Mouse (Mus musculus) embryo, embryonic 10.5 days (tissue): Measurements from ENCODE around the gene Kif26a.

Experiments
- DNase-seq: peaks from one replicate; pipeline ENCODE4 v3.0.0-alpha.2; 2015; ENCODE audit warnings: low spot score

The Kif26a gene

DNA sequence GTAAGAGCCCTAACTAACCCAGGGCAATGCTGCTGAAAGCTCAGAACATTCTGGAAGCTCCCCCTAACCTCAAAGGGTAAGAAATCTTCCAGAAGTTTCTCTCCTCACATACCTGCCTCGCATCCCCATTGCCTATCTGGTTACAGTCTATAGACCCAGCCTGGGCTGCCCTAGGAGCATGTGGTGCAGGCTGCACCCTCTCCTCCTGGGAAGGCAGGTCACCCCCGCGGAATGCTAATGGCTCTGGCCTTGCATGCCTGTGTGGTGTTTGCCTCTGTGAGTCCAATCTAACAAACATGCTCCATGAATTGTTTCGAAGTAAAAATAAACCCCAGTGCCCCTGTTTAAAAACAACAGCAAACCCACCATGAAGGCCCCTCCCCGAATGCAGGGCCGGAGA, 75.3 kb downstream of the Kif26a start:
- no peak for DNase-seq

DNA sequence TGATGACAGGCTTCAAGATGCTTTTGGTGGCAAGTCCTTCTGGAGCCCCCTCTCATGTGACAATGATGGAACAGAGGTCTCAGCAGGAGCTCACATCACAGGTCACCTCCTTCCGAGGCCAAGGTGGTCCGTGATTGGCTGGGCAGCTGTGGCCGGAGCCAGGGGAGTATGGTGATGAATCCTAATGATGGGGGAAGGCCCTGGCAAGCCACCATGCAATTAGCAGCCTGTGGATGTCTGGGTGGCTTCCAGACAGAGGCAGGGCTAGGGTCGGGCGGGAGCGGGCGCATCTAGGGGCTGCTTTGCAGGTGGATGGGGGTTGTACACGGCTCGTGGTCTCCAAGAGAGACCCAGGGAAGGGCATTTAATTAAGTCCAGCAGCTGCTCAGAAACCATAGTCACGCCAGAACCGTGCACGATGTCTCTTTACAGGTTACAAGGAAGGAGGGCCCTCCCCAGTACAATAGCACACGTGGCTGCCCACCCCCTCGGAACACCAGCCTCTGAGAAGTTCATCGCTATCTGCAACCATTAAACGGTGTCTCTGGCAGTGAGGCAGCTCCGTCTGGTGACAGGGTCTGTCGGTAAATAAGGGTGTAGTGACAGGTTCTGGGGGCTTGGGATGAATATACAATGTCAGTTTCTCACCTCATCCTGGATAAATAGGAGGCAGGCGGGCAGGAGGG, 75.9 kb downstream of the Kif26a start:
- peak; percentile 78 for DNase-seq

DNA sequence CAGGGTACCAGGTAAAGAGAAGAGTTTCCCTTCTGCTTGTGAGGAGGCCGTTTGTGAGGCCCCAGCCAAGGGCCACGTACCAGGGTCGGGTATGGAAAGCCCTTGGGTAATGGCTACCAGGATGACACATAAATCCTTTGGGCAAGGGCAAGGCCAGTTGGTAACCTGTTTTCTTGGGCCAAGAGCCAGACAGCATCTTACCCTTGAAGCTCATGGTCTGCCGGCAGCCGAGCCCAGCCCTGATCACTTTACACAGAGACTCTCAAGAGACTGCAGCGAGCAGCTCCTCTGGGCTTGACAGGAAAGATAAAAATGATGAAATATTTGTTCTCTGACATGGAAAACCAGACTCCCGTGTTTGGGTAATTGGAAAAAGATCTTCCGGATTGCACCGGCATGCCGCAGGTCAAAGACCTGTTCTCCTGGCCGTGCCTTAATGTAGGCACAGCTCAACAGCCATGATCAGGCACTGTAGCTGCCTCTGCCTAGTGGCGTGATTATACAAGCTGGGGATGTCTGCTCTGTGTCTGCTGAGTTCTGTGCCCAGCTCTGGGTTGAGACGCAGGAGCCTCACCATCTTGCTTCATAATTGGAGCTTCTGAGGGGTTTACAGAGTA, 77.8 kb downstream of the Kif26a start:
- no peak for DNase-seq

DNA sequence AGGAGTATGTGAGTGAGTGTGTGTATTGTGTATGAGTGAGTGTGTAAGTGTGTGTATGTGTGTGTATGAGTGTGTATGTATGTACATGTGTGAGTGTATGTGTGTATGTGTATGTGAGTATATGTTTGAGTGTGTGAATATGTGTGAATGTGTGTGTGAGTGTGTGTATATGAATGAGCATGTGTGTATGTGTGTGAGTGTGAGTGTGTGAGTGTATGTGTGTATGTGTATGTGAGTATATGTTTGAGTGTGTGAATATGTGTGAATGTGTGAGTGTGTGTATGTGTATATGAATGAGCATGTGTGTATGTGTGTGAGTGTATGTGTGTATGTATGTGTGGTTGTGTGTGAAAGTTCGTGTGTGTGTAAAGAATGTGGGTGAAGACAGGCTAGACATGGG, 80.2 kb downstream of the Kif26a start:
- DNase-seq: no peak

DNA sequence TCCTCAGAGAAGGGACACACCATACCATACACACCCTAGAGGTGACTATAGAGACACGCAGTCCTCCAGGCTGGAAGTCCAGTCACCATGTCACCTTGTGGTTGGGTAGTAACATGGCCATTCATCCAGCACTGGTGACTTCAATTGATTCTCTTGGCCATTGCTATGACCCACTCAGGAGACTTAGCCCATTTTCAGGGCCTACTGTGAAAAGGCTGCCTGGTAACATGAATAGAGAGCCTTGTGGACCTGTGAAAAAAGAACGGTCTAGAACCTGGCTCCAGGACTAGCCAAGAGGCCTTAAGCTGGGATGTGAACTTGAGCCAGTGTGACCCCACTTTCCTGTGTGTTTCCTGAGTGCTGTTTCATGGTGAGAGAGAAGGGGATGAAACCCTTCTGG, 80.6 kb downstream of the Kif26a start:
- no peak for DNase-seq

DNA sequence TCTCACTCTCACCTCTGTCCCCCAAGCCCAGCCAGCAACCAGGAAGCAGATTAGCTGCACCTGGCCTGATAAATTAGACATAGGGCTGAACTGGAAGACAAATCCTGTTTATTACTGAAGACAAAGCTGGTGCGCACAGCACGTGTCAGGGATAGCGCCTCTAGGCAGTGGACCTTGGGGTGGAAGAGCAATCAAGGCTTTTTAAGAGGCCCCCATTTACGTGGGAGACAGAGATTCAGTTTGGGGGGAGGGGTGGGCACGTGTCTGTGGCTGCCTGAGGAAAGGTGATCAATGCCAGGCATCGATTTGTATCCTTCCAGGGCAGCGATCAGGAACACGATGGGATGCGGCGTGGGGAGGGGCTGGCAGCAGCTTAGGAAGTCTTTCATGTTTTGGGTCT, 83.1 kb downstream of the Kif26a start:
- no peak for DNase-seq

DNA sequence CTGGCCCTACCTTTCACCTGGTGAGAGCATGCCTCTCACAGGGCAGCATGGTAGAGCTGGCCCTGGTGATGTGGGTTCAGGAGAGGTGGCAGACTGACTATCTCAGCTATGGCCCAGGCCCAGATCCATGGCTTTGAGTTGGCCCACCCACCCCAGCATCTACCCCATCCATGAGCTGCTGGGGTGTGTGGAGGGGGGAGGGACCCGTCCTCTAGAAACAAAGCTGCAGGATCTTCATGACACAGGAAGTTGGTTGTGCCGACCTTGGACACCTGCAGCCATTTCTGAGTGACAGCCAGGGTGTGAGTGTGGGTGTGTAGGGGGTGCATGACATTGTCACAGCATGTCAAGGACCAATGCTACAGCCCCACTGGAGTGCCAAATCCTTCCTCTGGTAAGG, 84.2 kb downstream of the Kif26a start:
- DNase-seq: no peak
